Mouse (Mus musculus): Measurements from ENCODE around the gene Vamp3. TPM values are rescaled to one million over a fixed set of nuclear protein-coding genes. Genes with fewer than 3 reads are reported as not detected.

The Vamp3 gene
- total and polyA plus RNA-seq, 3 experiments = 58.4 to 61.4 TPM; not detected in 1

DNA sequence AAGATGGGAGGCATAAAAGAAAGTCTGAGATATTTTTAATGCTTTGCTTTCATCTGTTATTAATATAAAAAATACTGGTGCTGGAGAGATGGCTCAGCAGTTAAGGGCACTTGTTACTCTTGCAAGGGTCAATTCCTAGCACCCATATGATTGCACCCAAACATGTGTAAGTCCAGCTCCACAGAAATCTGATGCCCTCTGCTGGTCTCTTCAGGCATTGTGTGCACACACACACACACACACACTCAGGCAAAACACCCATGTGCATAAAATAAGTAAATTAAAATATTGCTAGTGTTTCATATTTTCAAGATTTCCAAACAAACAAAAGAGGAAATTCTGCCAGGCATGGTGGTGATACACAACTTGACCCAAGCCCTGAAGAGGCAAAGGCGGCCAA lies 29.6 kb upstream of the Vamp3 start:
- Histone ChIP-seq H3K27me3 (ENCODE audit: control insufficient read depth in 1 of 2, insufficient read depth in 2 of 2, low read length in 2 of 2) (no peaks in the 10 kb centered on the region), H3K36me3 (ENCODE audit: control insufficient read depth in 1 of 2, insufficient read depth in 2 of 2, low read length in 2 of 2) (no peaks in the 10 kb centered on the region), H3K79me2 (ENCODE audit: control insufficient read depth, insufficient read depth, low read length, poor library complexity) (no peaks in the 10 kb centered on the region), H3K27ac (ENCODE audit: control insufficient read depth, low read depth, low read length) (no peak overlapping the region), H3K4me1 (ENCODE audit: control insufficient read depth in 1 of 2, insufficient read depth in 2 of 2, low read length in 2 of 2) (no peaks in the 10 kb centered on the region), H3K4me3 (ENCODE audit: control insufficient read depth in 1 of 2, insufficient read depth in 1 of 2, low read depth in 2 of 2, low read length in 2 of 2) (no peak overlapping the region), H3K9me3 (replicated peaks; ENCODE audit: insufficient read depth, low read length) (no peaks in the 10 kb centered on the region), H3K9ac (ENCODE audit: control insufficient read depth, low read depth, low read length, poor library complexity, severe bottlenecking) (no peak overlapping the region)
- TF ChIP-seq MAX (IDR thresholded peaks at IDR 0.05; ENCODE audit: low read length) (no peak), NRF1 (IDR thresholded peaks at IDR 0.05; ENCODE audit: insufficient read depth, low read depth, low read length, poor library complexity, severe bottlenecking) (no peak), RCOR1 (IDR thresholded peaks at IDR 0.05; ENCODE audit: low read depth, low read length) (no peak), POLR2A (IDR thresholded peaks at IDR 0.05; ENCODE audit: control insufficient read depth in 1 of 2, insufficient read depth in 1 of 2, low read depth in 1 of 2, low read length in 2 of 2, poor library complexity in 1 of 2) (no peak), EP300 (IDR thresholded peaks at IDR 0.05; ENCODE audit: low read depth in 1 of 2, low read length in 2 of 2) (no peak), USF1 (IDR thresholded peaks at IDR 0.05; ENCODE audit: low read depth, low read length) (no peak), MYB (IDR thresholded peaks at IDR 0.05; ENCODE audit: low read depth, low read length) (no peak), SMC3 (IDR thresholded peaks at IDR 0.05; ENCODE audit: low read depth, low read length) (no peak), MAFK (IDR thresholded peaks at IDR 0.05; ENCODE audit: borderline replicate concordance, low read depth, low read length) (no peak), POLR2AphosphoS2 (IDR thresholded peaks at IDR 0.05; ENCODE audit: low read length) (no peak), TAL1 (IDR thresholded peaks at IDR 0.05; ENCODE audit: low read length) (no peak), SIN3A (IDR thresholded peaks at IDR 0.05; ENCODE audit: low read length) (no peak), BHLHE40 (IDR thresholded peaks at IDR 0.05; ENCODE audit: borderline replicate concordance, low read depth, low read length) (no peak)
- DNase-seq (ENCODE audit: low read depth, low spot score) = no peak

GRCm38 (mm10) chr4:151083027-151083426 lies 25.3 kb upstream of the Vamp3 start:
- DNase-seq (ENCODE audit: low read depth, low spot score) = no peak
- Histone ChIP-seq H3K9me3 (replicated peaks; ENCODE audit: insufficient read depth, low read length) (no peaks in the 10 kb centered on the region), H3K36me3 (ENCODE audit: control insufficient read depth in 1 of 2, insufficient read depth in 2 of 2, low read length in 2 of 2) (no peaks in the 10 kb centered on the region)

DNA sequence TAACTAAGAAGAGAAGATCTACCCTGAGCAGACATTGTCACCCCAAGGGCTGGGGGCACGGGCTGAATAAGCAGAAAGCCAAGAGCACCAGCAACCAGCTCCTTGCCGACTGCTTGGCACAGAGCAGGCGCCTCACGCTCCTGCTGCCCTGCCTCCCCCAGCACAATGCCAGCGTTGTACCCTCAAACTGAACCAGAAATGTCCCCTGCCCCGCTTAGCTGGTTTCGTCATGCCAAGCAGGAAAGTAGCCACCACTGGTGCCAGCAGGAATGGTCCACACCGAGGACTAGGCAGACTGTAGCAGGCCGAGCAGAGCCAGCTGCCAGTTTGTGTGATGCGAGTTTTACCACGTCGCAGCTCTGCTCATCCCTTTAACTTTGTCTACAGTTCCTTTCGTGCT lies 24.2 kb upstream of the Vamp3 start:
- no peak overlapping the region for H3K4me3 ChIP-seq (ENCODE audit: control insufficient read depth in 1 of 2, insufficient read depth in 1 of 2, low read depth in 2 of 2, low read length in 2 of 2)
- H3K4me1 ChIP-seq (ENCODE audit: control insufficient read depth in 1 of 2, insufficient read depth in 2 of 2, low read length in 2 of 2) = no peaks in the 10 kb centered on the region
- no peaks in the 10 kb centered on the region for H3K9me3 ChIP-seq (replicated peaks; ENCODE audit: insufficient read depth, low read length)
- TF ChIP-seq ZC3H11A (IDR thresholded peaks at IDR 0.05; ENCODE audit: low read depth, low read length) (no peak), ELF1 (IDR thresholded peaks at IDR 0.05; ENCODE audit: low read depth, low read length) (no peak), GABPA (IDR thresholded peaks at IDR 0.05; ENCODE audit: low read depth, low read length) (no peak), UBTF (IDR thresholded peaks at IDR 0.05; ENCODE audit: borderline replicate concordance, insufficient read depth, low read depth, low read length) (no peak), JUND (IDR thresholded peaks at IDR 0.05; ENCODE audit: low read depth, low read length) (no peak), MAZ (IDR thresholded peaks at IDR 0.05; ENCODE audit: low read depth, low read length) (no peak), TCF12 (IDR thresholded peaks at IDR 0.05; ENCODE audit: low read depth, low read length) (no peak), NELFE (IDR thresholded peaks at IDR 0.05; ENCODE audit: low read depth, low read length) (no peak), ZMIZ1 (IDR thresholded peaks at IDR 0.05; ENCODE audit: low read depth, low read length) (no peak), KAT2A (conservative IDR thresholded peaks at IDR 0.05; ENCODE audit: low read depth, low read length) (no peak), RCOR1 (IDR thresholded peaks at IDR 0.05; ENCODE audit: low read depth, low read length) (no peak), CHD2 (IDR thresholded peaks at IDR 0.05; ENCODE audit: low read length) (no peak), MAX (IDR thresholded peaks at IDR 0.05; ENCODE audit: low read length) (no peak)
- H3K27ac ChIP-seq (ENCODE audit: control insufficient read depth, low read depth, low read length) = no peak overlapping the region
- H3K36me3 ChIP-seq (ENCODE audit: control insufficient read depth in 1 of 2, insufficient read depth in 2 of 2, low read length in 2 of 2) = no peaks in the 10 kb centered on the region
- H3K27me3 ChIP-seq (ENCODE audit: control insufficient read depth in 1 of 2, insufficient read depth in 2 of 2, low read length in 2 of 2) = no peaks in the 10 kb centered on the region
- DNase-seq (ENCODE audit: low read depth, low spot score) = no peak
- H3K9ac ChIP-seq (ENCODE audit: control insufficient read depth, low read depth, low read length, poor library complexity, severe bottlenecking) = no peak overlapping the region
- no peaks in the 10 kb centered on the region for H3K79me2 ChIP-seq (ENCODE audit: control insufficient read depth, insufficient read depth, low read length, poor library complexity)

More at GRCm38 (mm10) chr4:151083027-151083426, 25.3 kb upstream of the Vamp3 start:
- Histone ChIP-seq H3K9ac (ENCODE audit: control insufficient read depth, low read depth, low read length, poor library complexity, severe bottlenecking) (no peak overlapping the region), H3K27ac (ENCODE audit: control insufficient read depth, low read depth, low read length) (no peak overlapping the region), H3K4me1 (ENCODE audit: control insufficient read depth in 1 of 2, insufficient read depth in 2 of 2, low read length in 2 of 2) (no peaks in the 10 kb centered on the region), H3K4me3 (ENCODE audit: control insufficient read depth in 1 of 2, insufficient read depth in 1 of 2, low read depth in 2 of 2, low read length in 2 of 2) (no peak overlapping the region), H3K27me3 (ENCODE audit: control insufficient read depth in 1 of 2, insufficient read depth in 2 of 2, low read length in 2 of 2) (no peaks in the 10 kb centered on the region), H3K79me2 (ENCODE audit: control insufficient read depth, insufficient read depth, low read length, poor library complexity) (no peaks in the 10 kb centered on the region)
- TF ChIP-seq BHLHE40 (IDR thresholded peaks at IDR 0.05; ENCODE audit: borderline replicate concordance, low read depth, low read length) (no peak), JUND (IDR thresholded peaks at IDR 0.05; ENCODE audit: low read depth, low read length) (no peak), USF1 (IDR thresholded peaks at IDR 0.05; ENCODE audit: low read depth, low read length) (no peak), ETS1 (IDR thresholded peaks at IDR 0.05; ENCODE audit: low read depth, low read length) (no peak), GATA1 (IDR thresholded peaks at IDR 0.05; ENCODE audit: low read depth, low read length) (no peak), RAD21 (IDR thresholded peaks at IDR 0.05; ENCODE audit: low read depth, low read length) (no peak), MAZ (IDR thresholded peaks at IDR 0.05; ENCODE audit: low read depth, low read length) (no peak)

All from MEL (cell line).